Mouse (Mus musculus): ENCODE measurements around the gene Fdx1.

Fdx1 gene

DNA sequence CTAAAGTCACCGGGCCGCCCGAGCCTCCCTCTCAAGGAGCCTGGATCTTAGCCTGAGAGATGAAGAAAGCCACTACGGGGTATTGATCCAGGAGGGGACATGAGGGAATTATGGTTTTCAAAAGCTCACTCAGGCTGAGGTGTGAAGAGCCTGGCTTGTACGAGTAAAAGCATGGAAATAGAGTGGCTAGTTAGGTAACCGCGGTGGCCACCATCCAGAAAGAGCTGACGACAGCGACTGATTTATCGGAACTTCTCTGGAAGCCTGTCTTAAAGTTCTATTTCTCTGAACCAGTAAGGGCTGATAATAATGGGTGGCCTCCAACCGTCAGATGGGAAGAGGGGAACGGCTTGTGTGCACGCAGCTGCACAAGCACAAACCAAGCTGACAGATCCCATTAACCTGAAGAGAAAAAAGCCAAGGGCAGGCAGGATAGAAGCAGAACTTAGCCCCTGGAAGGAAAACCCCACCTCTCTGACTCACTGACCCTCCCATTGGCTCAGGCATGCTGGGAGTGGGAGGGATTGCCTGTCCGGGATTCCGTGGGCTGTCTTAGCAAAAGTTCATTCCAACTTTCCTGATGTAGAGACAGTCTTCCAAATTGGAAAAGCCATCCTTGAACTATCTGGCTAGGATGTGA is 48.8 kb downstream of the Fdx1 start:
- in situ Hi-C loops (cut with MboI, MseI) = loop anchor here (5.0 to 25.0 kb wide), 2 partner anchors 582 to 752 kb away; partner anchors contain the start of gene Gm32742 (in 1 of the 2)

DNA sequence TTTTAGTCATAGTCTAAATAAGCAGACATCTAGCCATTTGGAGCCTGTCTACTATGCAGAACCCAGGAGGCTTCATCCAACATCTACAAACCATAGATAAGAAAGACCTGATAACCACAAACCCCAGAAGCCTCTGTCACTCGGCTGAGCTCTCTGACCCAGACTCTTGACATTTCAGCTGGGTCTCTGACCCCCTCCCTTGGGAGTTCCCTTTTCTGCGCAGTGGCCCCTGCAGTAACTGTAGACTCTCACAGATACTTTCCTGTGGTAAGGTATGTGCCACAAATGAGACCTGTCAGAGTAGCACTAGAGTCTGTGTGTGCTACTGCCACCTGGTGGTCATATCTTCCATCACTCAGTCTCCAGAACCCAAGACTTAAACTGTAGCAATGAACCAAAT is 54.5 kb downstream of the Fdx1 start:
- in situ Hi-C loops (cut with MboI, MseI) = loop anchor here (10.0 to 25.0 kb wide), 4 partner anchors 194 to 1324 kb away; partner anchors contain the start of gene Gm32742 (in 1 of the 2)

DNA sequence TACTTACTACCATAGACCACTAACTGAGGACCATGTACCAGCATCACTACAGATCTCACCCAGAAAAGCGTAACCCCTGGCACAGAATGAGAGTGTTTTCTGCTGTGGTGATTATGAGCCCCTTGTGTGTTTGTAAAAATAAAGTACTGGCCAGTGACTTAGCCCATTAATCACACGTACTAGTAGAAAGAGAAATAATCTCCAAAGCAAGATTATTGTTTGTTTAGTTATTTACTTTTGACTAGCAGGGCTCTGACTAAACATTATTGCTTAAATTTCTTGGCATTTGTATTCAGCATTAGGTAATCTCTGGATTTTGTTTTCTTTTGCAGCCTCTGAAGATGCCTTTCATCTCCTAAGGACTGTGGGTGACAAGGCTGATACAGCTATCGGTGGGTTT is 55.1 kb downstream of the Fdx1 start:
- in situ Hi-C loops (cut with MboI, MseI) = loop anchor here (10.0 to 25.0 kb wide), 4 partner anchors 193 to 1323 kb away; partner anchors contain the start of gene Gm32742 (in 1 of the 2)

DNA sequence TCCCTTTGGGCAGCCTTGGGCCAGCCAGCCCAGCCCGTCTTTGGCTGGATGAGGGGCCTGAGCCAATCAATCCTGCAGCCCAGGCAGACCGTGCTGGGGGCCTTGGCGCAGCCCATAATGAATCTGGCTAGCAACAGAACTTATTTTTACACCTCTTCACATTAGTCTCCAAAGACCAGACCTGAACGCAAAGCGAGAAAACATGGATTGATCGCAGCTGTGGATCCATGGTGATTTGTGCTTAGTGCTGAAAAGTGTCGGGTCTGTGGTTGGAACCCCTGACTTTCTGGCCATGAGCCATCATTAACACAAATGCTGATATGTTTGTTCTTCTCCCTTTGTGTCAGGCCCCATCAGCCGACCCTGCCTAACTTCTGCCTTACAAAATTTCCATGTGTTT is 56.4 kb downstream of the Fdx1 start:
- in situ Hi-C loops (cut with MboI, MseI) = loop anchor here (10.0 to 25.0 kb wide), 4 partner anchors 192 to 1322 kb away; partner anchors contain the start of gene Gm32742 (in 1 of the 2)
